ENCODE assay signal across 8 mouse cellular contexts in the genomic region with DNA sequence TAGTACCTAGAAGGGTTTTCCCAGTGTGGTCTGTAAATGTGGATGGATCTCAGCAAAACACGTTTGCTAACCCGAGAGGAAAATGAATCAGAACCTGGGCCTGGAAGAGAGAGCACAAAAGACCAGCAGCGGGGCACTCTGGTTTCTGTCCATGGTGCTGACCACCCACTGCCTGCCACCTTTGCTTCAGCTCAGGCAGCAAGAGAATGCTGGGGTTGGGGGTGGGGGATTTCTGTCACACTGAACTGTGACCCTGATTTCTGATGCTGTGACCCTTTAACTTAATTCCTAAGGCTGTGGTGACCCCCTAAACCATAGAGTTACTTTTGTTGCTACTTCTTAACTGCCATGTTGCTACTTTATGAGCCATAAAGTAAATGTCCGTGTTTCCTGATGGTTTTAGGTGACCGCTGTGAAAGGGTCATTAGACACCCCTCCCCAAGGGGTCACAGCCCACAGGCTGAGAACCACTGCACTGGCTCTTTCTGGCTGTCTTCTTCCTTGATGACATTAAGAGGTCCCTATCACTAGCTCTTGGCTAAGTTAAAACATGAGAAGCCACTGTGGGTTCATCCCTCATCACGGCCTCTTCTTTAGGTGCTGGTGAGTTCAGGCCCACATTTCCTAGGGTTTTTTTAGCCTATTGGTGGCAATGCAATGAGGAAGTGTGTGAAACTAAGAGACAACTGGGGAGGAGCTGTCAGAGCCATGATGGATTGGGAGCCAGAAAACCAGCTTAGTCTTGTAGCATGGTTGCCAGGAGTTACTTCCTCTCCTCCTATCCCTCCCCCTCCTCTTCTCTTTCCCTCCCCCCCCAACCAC.
DNase-seq lines count a peak whose midpoint lies in the region; TF ChIP-seq lines count a peak whose summit lies in the region.

No protein-coding gene starts in this region.

- H3K27me3 ChIP-seq in heart, adult 2 months (ENCODE audit: control insufficient read depth, insufficient read depth, low read length), result no peaks in the 10 kb centered on the region
- no peaks in the 10 kb centered on the region for H3K27me3 ChIP-seq in MEL (ENCODE audit: control insufficient read depth in 1 of 2, insufficient read depth in 2 of 2, low read length in 2 of 2)

- H3K4me3 ChIP-seq in heart, adult 2 months, result no peak overlapping the region
- H3K4me3 ChIP-seq in MEL (ENCODE audit: control insufficient read depth in 1 of 2, insufficient read depth in 1 of 2, low read depth in 2 of 2, low read length in 2 of 2), result no peak overlapping the region

- 37% methylated on average over 6 of the region's 6 CpGs for WGBS in heart, adult 2 months

- no peaks in the 10 kb centered on the region for H3K4me1 ChIP-seq in heart, adult 2 months (ENCODE audit: control insufficient read depth, insufficient read depth, low read length)
- no peaks in the 10 kb centered on the region for H3K4me1 ChIP-seq in MEL (ENCODE audit: control insufficient read depth in 1 of 2, insufficient read depth in 2 of 2, low read length in 2 of 2)

- no peak overlapping the region for H3K27ac ChIP-seq in heart, adult 2 months
- H3K27ac ChIP-seq in MEL (ENCODE audit: control insufficient read depth, low read depth, low read length), result no peak overlapping the region

- TF ChIP-seq CTCF in heart, adult 2 months (IDR thresholded peaks at IDR 0.05), result no peak
- no peak for TF ChIP-seq CTCF in MEL (IDR thresholded peaks at IDR 0.05 in 2 of 3, conservative IDR thresholded peaks at IDR 0.05 in 1 of 3; ENCODE audit: control insufficient read depth in 1 of 3, insufficient read depth in 1 of 3, low read depth in 2 of 3, low read length in 3 of 3, poor library complexity in 1 of 3, severe bottlenecking in 1 of 3)

- no peaks in the 10 kb centered on the region for H3K36me3 ChIP-seq in heart, adult 2 months (ENCODE audit: control insufficient read depth, insufficient read depth, low read length)
- no peaks in the 10 kb centered on the region for H3K36me3 ChIP-seq in MEL (ENCODE audit: control insufficient read depth in 1 of 2, insufficient read depth in 2 of 2, low read length in 2 of 2)

- DNase-seq in heart, adult 18-20 months, result peak; percentile 2 to 29
- DNase-seq in heart, adult 2 months, result no peak
- DNase-seq in MEL (ENCODE audit: low read depth, low spot score), result peak; percentile 25
- peak; percentile 83 for DNase-seq in embryo, embryonic 11 days
- DNase-seq in kidney, postnatal 25 days, result peak; percentile 52 to 58
- DNase-seq in yolk sac, embryonic 10.5 days (ENCODE audit: low spot score), result peak; percentile 49
- DNase-seq in layer of hippocampus, postnatal 10 days (ENCODE audit: low spot score in 2 of 2), result no peak
- DNase-seq in B cell, adult 2 months, result no peak

- no peaks in the 10 kb centered on the region for H3K9me3 ChIP-seq in MEL (replicated peaks; ENCODE audit: insufficient read depth, low read length)

- no peaks in the 10 kb centered on the region for H3K79me2 ChIP-seq in heart, adult 2 months (replicated peaks; ENCODE audit: control insufficient read depth, insufficient read depth, low read length)
- no peaks in the 10 kb centered on the region for H3K79me2 ChIP-seq in MEL (ENCODE audit: control insufficient read depth, insufficient read depth, low read length, poor library complexity)

- no peak for TF ChIP-seq POLR2A in heart, adult 2 months (IDR thresholded peaks at IDR 0.05; ENCODE audit: insufficient read depth, low read depth, low read length)
- TF ChIP-seq POLR2A in MEL (IDR thresholded peaks at IDR 0.05; ENCODE audit: control insufficient read depth in 1 of 2, insufficient read depth in 1 of 2, low read depth in 1 of 2, low read length in 2 of 2, poor library complexity in 1 of 2), result no peak

- TF ChIP-seq RAD21 in MEL (IDR thresholded peaks at IDR 0.05; ENCODE audit: low read depth, low read length), result no peak

- no peak overlapping the region for H3K9ac ChIP-seq in heart, adult 2 months (ENCODE audit: low read depth, low read length)
- H3K9ac ChIP-seq in MEL (ENCODE audit: control insufficient read depth, low read depth, low read length, poor library complexity, severe bottlenecking), result no peak overlapping the region

- intact Hi-C loops in heart, adult 2 months (cut with DNase I), result no loop called here

- TF ChIP-seq EP300 in heart, adult 2 months (IDR thresholded peaks at IDR 0.05; ENCODE audit: insufficient read depth, low read depth, low read length), result no peak
- TF ChIP-seq EP300 in MEL (IDR thresholded peaks at IDR 0.05; ENCODE audit: low read depth in 1 of 2, low read length in 2 of 2), result no peak

TF ChIP-seq in MEL, 35 proteins besides CTCF, POLR2A, EP300 and RAD21:
- TF ChIP-seq USF2 (IDR thresholded peaks at IDR 0.05; ENCODE audit: borderline replicate concordance in 1 of 2, insufficient read depth in 1 of 2, low read depth in 1 of 2, low read length in 2 of 2), result no peak
- TF ChIP-seq MEF2A (IDR thresholded peaks at IDR 0.05; ENCODE audit: extremely low read depth, insufficient replicate concordance, low read depth, low read length, poor library complexity, severe bottlenecking), result no peak
- TF ChIP-seq CHD2 (IDR thresholded peaks at IDR 0.05; ENCODE audit: low read length), result no peak
- TF ChIP-seq GATA1 (IDR thresholded peaks at IDR 0.05; ENCODE audit: low read depth, low read length), result no peak
- no peak for TF ChIP-seq CHD1 (IDR thresholded peaks at IDR 0.05; ENCODE audit: low read depth, low read length)
TF ChIP-seq in MEL: peak in this region for 0.

Comparison
In these comparisons a context has a peak if more than half of its experiments do, and no peak if none do; other contexts are left out.
1. DNase-seq: peak in heart, adult 18-20 months (2 of 2), MEL (single experiment), embryo, embryonic 11 days (single experiment), kidney, postnatal 25 days (2 of 2) and yolk sac, embryonic 10.5 days (single experiment); none in heart, adult 2 months (0 of 2), layer of hippocampus, postnatal 10 days (0 of 2) and B cell, adult 2 months (0 of 2).